Mouse (Mus musculus) hindbrain, embryonic 13.5 days (tissue): Measurements from ENCODE around the gene Csrnp3. TPM values are rescaled to one million over a fixed set of nuclear protein-coding genes. Genes with fewer than 3 reads are reported as not detected.

Source experiments
- ATAC-seq: fragments of 200-750 bp; cut with Nextera tagmentation; 2 replicates; pipeline ENCODE4 v1.8.0; 2017; ENCODE audit warnings: moderate TSS enrichment; ENCODE audit not compliant: low FRiP score
- H3K27ac ChIP-seq: fragments of 300-500 bp; sonication (generic); 2 replicates; pipeline ENCODE4 v1.5.1; 2015; ENCODE audit warnings: inconsistent platforms, mild to moderate bottlenecking, moderate library complexity
- H3K27me3 ChIP-seq: fragments of 300-500 bp; sonication (generic); 2 replicates; pipeline ENCODE4 v1.6.1; 2015; ENCODE audit warnings: mild to moderate bottlenecking, inconsistent platforms
- H3K36me3 ChIP-seq: fragments of 300-500 bp; sonication (generic); 2 replicates; pipeline ENCODE4 v1.6.1; 2015; ENCODE audit warnings: mild to moderate bottlenecking, inconsistent platforms
- H3K4me1 ChIP-seq: fragments of 300-500 bp; sonication (generic); replicated peaks from 2 replicates; pipeline ENCODE4 v1.6.1; 2015; ENCODE audit warnings: inconsistent platforms
- H3K4me2 ChIP-seq: fragments of 300-500 bp; sonication (generic); 2 replicates; pipeline ENCODE4 v1.6.1; 2015; ENCODE audit warnings: inconsistent platforms, mild to moderate bottlenecking, moderate library complexity
- H3K4me3 ChIP-seq: fragments of 300-500 bp; sonication (generic); 2 replicates; pipeline ENCODE4 v1.5.1; 2015; ENCODE audit warnings: mild to moderate bottlenecking, inconsistent platforms
- H3K9ac ChIP-seq: fragments of 300-500 bp; sonication (generic); 2 replicates; pipeline ENCODE4 v1.6.1; 2015; ENCODE audit warnings: mild to moderate bottlenecking, inconsistent platforms
- H3K9me3 ChIP-seq: fragments of 300-500 bp; sonication (generic); 2 replicates; pipeline ENCODE4 v1.6.1; 2016; ENCODE audit warnings: inconsistent platforms
- WGBS: fragments of 180-500 bp; shearing (Covaris S2); methylation state at CpG from one replicate; pipeline ENCODE4 v1.1.7; 2015; 5-methylcytosine and 5-hydroxymethylcytosine counted together
- polyA plus RNA-seq: library from polyadenylated mRNA; unstranded; fragments of >200 nt; fragmentation: Nextera tagmentation; extraction: Ambion mirVana; gene quantifications from 2 replicates; pipeline ENCODE4 v1.2.1, GENCODE M21; 2015

Gene Csrnp3
- polyA plus RNA-seq, 1 experiment from 2014 or later = 58.0 TPM

DNA sequence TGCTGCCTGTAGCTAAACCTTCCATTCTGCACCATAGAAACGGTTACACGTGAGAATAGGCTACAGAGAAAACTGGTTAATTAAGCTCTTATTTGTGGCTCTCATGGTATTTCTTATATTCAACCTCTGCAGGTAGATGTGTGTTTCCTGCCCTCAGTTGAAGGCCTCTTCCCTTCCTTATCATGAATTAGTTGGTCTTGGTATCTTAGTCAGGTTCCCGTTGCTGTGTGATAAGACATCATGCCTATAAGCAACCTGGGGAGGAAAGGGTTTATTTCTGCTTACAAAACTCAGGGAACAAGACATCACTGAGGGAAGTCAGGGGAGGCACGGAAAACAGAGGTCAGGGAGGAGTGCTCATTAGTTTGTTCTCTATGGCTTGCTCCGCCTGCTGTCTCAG lies 48.7 kb downstream of the Csrnp3 start:
- Histone ChIP-seq H3K36me3 (no peaks in the 10 kb centered on the region), H3K4me2 (no peak overlapping the region), H3K4me1 (peaks cover 32% of the 10 kb centered on the region), H3K27ac (no peak overlapping the region), H3K27me3 (no peaks in the 10 kb centered on the region), H3K4me3 (no peak overlapping the region), H3K9ac (no peak overlapping the region), H3K9me3 (no peaks in the 10 kb centered on the region)
- ATAC-seq = no peak
- WGBS = 60% methylated on average over 5 of the region's 5 CpGs

DNA sequence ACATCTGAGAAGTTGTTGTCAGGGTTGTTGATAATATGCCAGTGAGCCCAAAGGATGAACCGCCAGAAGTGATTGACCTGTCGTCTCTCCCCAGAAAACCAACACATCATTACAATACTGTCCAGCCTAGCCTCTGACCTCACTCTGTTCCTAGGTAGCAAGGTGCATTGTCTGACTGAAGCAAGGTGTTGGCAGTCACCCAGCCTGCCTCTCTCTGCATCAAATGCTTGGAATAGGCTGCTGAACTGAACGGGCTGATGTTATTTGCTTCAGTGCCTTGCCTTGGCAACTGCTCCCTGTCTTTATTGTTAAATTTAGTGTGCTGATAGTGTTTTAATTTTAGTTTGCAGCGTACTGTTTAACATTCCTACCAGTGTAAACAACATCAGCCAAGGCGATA lies 51.0 kb downstream of the Csrnp3 start:
- Histone ChIP-seq H3K4me2 (peak overlapping the region; percentile 47), H3K27me3 (no peaks in the 10 kb centered on the region), H3K4me1 (peaks cover 32% of the 10 kb centered on the region), H3K4me3 (peak overlapping the region; percentile 17; the same call in 1 of the 2 replicates), H3K36me3 (no peaks in the 10 kb centered on the region), H3K27ac (peak overlapping the region; percentile 88), H3K9me3 (no peaks in the 10 kb centered on the region), H3K9ac (peak overlapping the region; percentile 24; the same call in 1 of the 2 replicates)
- ATAC-seq = peak; percentile 53
- WGBS = 22% methylated on average over 5 of the region's 5 CpGs

DNA sequence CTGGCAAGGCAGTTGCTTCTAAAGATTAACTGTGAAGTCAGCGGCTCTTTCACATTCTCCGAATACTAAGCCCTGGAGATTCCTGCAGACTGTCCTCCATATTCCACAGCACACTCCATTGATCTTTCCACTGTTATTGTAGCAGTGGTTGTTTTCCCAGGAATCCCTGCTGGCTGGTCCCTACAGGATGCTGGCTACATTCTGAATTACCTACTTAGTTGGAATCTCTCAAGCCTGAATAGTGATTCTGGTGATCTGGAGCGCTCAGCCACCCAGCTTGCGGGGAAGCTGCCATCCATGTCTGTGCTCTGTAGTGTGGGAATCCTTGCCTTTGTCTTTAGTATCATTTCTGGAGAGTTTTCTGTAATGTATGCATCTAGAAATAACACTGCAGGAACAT lies 51.5 kb downstream of the Csrnp3 start:
- peak; percentile 66 for ATAC-seq
- Histone ChIP-seq H3K4me3 (peak overlapping the region; percentile 17; the same call in 1 of the 2 replicates), H3K4me2 (peak overlapping the region; percentile 47), H3K9ac (peak overlapping the region; percentile 24; the same call in 1 of the 2 replicates), H3K27me3 (no peaks in the 10 kb centered on the region), H3K4me1 (peaks cover 28% of the 10 kb centered on the region), H3K27ac (peak overlapping the region; percentile 88), H3K9me3 (no peaks in the 10 kb centered on the region), H3K36me3 (no peaks in the 10 kb centered on the region)
- 16% methylated on average over 4 of the region's 4 CpGs for WGBS

DNA sequence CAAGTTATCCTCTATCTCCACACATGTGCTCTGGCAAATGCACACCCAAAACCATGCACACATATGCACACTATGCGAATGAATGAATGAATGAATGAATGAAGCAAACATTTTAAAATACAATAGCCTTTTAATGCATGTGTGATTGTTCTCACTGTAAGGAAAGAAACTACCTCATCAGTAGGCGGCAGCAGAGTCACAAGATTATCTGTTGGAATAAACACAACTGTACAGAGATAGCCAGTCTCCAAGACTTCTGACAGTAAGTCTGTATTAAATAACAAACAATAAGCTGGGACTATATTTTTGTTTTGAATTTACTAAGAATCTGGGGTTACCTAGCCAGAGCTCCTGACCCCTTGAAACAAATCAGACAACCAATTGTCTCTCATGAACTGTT lies 53.9 kb downstream of the Csrnp3 start:
- WGBS = 96% methylated on average over 2 of the region's 2 CpGs
- Histone ChIP-seq H3K4me1 (peaks cover 25% of the 10 kb centered on the region), H3K9me3 (no peaks in the 10 kb centered on the region), H3K36me3 (no peaks in the 10 kb centered on the region), H3K9ac (no peak overlapping the region), H3K27ac (no peak overlapping the region), H3K4me3 (no peak overlapping the region), H3K4me2 (no peak overlapping the region), H3K27me3 (no peaks in the 10 kb centered on the region)
- no peak for ATAC-seq

GRCm38 (mm10) chr2:65908526-65908925 lies 63.0 kb downstream of the Csrnp3 start:
- WGBS = 31% methylated on average over 3 of the region's 3 CpGs
- no peak overlapping the region for H3K4me3 ChIP-seq
- peaks cover 29% of the 10 kb centered on the region for H3K4me1 ChIP-seq
- H3K9me3 ChIP-seq = no peaks in the 10 kb centered on the region
- H3K27me3 ChIP-seq = no peaks in the 10 kb centered on the region
- H3K36me3 ChIP-seq = no peaks in the 10 kb centered on the region
- no peak for ATAC-seq
- H3K4me2 ChIP-seq = no peak overlapping the region
- no peak overlapping the region for H3K9ac ChIP-seq
- peak overlapping the region; percentile 48; the same call in 1 of the 2 replicates for H3K27ac ChIP-seq

DNA sequence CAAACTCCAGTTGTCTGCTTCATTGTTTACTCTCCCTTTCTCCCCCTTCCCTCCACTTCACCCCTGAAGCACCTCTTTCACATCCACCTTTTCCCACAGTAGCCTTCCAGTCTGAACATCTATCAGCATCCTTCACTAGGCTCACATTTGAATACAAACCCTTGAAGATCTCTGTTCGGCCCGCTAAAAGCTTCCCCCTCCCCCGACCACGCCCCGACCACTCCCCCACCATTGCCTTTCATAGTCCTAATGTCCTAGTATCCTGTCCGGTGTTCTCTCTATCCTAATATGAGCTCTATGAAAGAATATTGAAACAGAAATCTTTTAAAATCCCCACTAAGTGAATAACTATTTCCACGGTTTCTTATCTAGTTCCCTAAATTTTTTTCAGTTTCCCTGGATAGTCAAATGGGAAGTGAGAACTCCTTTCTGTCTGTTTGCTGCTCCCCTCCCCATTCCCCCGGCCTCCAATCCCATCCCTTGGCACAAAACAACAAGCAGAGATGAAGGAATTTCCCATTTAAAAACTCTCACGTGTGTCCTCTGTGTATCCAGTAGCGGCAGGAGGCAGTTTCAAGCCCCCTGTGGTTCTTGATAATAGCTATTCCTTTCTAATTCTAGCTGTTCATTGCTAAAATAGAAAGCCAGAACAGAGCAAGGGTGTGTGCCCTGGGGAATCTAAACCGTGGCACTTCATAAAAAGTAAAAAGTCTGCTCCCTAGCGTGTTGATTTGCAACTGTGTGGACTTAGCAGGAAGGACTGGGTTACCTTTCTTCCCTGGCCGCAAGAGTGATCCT lies 64.4 kb downstream of the Csrnp3 start:
- H3K27ac ChIP-seq = 0 out of 2 replicates have a peak overlapping the region, but pooled peaks have one; percentile 48

DNA sequence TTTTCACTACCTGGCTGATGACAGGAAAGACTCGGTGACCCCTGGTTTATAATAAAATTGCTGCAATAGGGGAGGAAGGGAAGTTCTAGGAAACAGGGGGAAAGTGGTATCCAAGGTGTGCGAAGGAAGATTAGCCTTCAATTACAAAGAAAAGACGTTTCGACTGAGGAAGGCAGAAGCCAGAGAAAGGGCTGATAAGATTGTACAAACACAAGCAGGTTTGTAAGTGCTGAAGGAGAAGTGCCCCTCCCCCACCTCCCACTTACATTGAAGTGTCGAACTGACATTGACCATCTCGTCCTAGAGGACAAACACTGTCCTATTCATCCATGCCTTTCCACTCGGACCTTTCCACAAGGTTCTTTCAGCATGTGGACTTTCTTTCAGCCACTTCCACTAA lies 70.4 kb downstream of the Csrnp3 start:
- H3K9ac ChIP-seq = no peak overlapping the region
- H3K36me3 ChIP-seq = no peaks in the 10 kb centered on the region; the same call in 1 of the 2 replicates
- no peak for ATAC-seq
- no peak overlapping the region for H3K4me2 ChIP-seq
- 69% methylated on average over 7 of the region's 7 CpGs for WGBS
- H3K4me1 ChIP-seq = peaks cover 15% of the 10 kb centered on the region
- no peaks in the 10 kb centered on the region for H3K27me3 ChIP-seq
- no peak overlapping the region for H3K27ac ChIP-seq
- H3K9me3 ChIP-seq = no peaks in the 10 kb centered on the region
- H3K4me3 ChIP-seq = no peak overlapping the region

More for the DNA sequence above, 64.4 kb downstream of the Csrnp3 start:
- Histone ChIP-seq H3K4me2 (peak overlapping the region; percentile 27; the same call in 1 of the 2 replicates), H3K4me1 (peaks cover 27% of the 10 kb centered on the region), H3K36me3 (no peaks in the 10 kb centered on the region), H3K4me3 (no peak overlapping the region), H3K9me3 (no peaks in the 10 kb centered on the region), H3K27me3 (no peaks in the 10 kb centered on the region), H3K9ac (no peak overlapping the region)
- no peak for ATAC-seq
- 14% methylated on average over 13 of the region's 13 CpGs for WGBS

GRCm38 (mm10) chr2:65920651-65921412 lies 75.3 kb downstream of the Csrnp3 start:
- no peaks in the 10 kb centered on the region for H3K36me3 ChIP-seq
- ATAC-seq = 0 out of 2 replicates have a peak, but pooled peaks have one; percentile 34
- H3K4me3 ChIP-seq = no peak overlapping the region
- H3K27ac ChIP-seq = peak overlapping the region; percentile 64; the same call in 1 of the 2 replicates
- 21% methylated on average over 9 of the region's 9 CpGs for WGBS
- H3K4me2 ChIP-seq = peak overlapping the region; percentile 38
- H3K27me3 ChIP-seq = no peaks in the 10 kb centered on the region
- no peak overlapping the region for H3K9ac ChIP-seq
- H3K4me1 ChIP-seq = peaks cover 31% of the 10 kb centered on the region
- H3K9me3 ChIP-seq = no peaks in the 10 kb centered on the region

DNA sequence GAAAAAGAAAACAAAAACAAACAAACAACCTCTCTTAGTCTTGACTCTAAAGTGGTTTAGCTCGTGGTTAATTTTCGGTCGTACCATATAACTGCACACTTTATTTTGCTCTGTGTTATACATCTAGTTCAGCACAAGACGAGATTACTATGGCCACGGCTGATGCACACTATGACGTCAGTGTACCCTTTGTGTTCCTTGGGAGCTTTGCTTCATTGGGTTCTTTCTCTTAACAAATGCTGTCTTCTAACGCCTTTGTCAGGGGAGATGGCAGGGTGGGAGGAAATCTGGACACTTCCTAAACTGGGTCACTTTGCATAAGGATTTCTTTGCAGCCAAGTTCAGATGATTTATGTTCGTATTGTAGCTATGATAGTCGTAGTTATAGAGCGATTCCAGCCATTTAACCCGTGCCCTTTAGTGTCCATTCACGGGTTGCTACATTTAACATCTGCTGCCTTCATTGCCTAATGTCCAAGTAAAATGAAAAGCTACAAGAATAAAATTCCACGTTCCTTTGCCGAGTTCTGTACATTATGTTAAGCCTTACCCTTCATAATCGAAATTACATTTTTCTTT lies 79.9 kb downstream of the Csrnp3 start:
- H3K4me2 ChIP-seq = peak overlapping the region; percentile 8; the same call in 1 of the 2 replicates

GRCm38 (mm10) chr2:65926935-65927708 lies 81.6 kb downstream of the Csrnp3 start:
- Histone ChIP-seq H3K27ac (no peak overlapping the region), H3K9me3 (no peaks in the 10 kb centered on the region), H3K36me3 (no peaks in the 10 kb centered on the region), H3K4me2 (no peak overlapping the region), H3K4me1 (peaks cover 18% of the 10 kb centered on the region), H3K4me3 (no peak overlapping the region), H3K9ac (no peak overlapping the region), H3K27me3 (no peaks in the 10 kb centered on the region)
- WGBS = 73% methylated on average over 8 of the region's 8 CpGs
- no peak for ATAC-seq

More for the DNA sequence above, 79.9 kb downstream of the Csrnp3 start:
- Histone ChIP-seq H3K9ac (no peak overlapping the region), H3K27ac (peak overlapping the region; percentile 30; the same call in 1 of the 2 replicates), H3K27me3 (no peaks in the 10 kb centered on the region), H3K4me3 (no peak overlapping the region), H3K9me3 (no peaks in the 10 kb centered on the region), H3K36me3 (no peaks in the 10 kb centered on the region), H3K4me1 (peaks cover 27% of the 10 kb centered on the region)
- ATAC-seq = peak; percentile 23; the same call in 1 of the 2 replicates
- WGBS = 49% methylated on average over 15 of the region's 15 CpGs

DNA sequence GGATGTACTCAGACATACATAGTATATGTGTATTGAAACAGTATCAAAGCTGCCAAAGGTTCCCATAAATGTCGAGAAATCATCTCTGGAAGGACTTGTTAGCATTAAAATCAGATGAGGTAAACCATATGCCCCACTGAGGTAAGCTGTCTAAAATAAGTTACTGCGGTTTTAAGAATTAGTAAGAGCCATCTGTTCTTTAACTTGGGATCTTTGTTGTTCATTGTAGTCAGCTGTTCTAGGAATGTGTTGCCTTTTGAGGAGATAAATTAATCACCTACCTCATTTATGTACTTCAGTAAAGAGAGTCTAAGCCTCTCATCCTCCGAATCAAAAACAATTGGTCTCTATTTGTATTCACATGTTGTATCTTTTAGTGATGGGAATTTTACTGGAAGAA lies 83.7 kb downstream of the Csrnp3 start:
- Histone ChIP-seq H3K27ac (peak overlapping the region; percentile 92), H3K4me1 (peaks cover 21% of the 10 kb centered on the region), H3K4me3 (no peak overlapping the region), H3K36me3 (no peaks in the 10 kb centered on the region), H3K9me3 (no peaks in the 10 kb centered on the region), H3K4me2 (peak overlapping the region; percentile 46; the same call in 1 of the 2 replicates), H3K9ac (no peak overlapping the region), H3K27me3 (no peaks in the 10 kb centered on the region)
- no peak for ATAC-seq
- WGBS = 31% methylated on average over 3 of the region's 3 CpGs
